Mouse (Mus musculus) fibroblast of lung, adult 2 months (primary cell): ENCODE results near the gene Trip4.

Experiments
- DNase-seq: peaks from one replicate; pipeline ENCODE4 v3.0.0-alpha.2; 2011; ENCODE audit warnings: low read depth

The Trip4 gene

DNA sequence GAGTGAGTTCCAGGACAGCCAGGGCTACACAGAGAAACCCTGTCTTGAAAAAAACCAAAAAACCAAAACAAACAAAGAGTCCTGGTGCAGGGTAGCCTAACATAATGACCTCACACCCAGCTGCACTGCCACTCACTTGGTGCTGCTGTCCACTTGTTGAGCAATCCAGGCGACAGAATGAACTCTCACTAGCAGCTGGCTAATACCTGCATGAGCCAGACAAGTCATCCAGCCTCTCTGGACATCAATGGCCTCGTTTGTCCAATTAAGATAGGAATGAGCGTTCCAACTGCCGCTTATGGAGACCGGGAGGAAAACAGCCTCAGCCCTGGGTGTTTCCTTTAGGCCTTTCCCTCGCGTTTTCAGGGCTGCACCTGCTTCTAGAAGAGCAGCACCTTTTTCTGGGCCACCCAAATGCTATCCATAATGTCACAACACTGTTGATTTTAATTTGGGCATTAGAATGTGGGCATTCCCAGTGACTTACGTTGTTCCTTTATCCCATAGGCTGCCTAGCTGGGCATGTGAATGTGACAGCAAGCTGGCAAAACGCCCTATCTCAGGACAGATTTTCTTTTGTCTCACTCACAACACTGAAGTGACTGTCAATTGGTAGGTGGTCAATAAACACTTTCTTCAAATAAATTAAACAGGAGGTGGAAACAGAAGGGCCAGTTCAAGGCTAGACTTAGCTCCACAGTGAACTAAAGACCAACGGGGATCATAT lies 73.8 kb downstream of the Trip4 start:
- no peak for DNase-seq

- no peak for DNase-seq
Measured at GRCm38 (mm10) chr9:65833640-65834039, 75.0 kb downstream of the Trip4 start.

DNA sequence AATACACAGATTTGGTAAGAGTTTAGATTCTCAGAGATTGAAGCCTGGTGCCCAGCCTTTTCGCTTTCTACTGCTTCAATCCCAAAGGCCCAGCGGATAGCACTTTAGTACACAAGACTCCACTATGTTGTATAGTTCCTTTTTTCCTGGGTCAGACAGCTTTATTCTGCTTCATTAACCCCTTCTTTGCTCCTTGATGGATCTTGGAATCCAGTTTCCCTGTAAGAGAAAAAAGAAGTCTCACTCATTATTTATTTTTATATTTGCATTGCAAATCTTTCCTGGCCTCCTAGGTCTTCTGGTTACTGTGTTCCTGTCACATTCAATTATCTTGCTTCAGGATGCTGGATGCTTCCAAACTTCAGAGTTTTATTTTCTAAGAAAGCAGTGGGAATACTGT lies 75.4 kb downstream of the Trip4 start:
- DNase-seq, result no peak

- DNase-seq, result no peak
Measured at GRCm38 (mm10) chr9:65832041-65832440, 76.6 kb downstream of the Trip4 start.

DNA sequence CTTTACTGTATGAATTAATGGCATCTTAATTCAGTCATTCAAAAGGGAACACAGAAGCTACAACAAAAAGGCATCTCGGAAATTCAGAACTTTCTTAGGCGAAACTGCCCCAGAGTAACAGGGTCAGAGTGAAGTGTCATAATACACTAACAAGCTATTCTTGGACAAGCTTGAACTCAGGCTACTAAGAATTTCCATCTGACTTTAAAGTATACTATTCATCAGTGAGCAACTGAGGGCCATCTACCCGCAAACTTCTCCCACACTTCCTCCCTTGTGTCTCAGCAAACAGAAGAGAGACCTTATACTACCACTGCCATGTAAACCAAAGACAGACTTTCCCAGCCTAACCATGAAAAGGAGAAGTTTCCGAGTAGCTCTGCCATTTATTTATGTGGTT lies 77.4 kb downstream of the Trip4 start:
- no peak for DNase-seq

DNA sequence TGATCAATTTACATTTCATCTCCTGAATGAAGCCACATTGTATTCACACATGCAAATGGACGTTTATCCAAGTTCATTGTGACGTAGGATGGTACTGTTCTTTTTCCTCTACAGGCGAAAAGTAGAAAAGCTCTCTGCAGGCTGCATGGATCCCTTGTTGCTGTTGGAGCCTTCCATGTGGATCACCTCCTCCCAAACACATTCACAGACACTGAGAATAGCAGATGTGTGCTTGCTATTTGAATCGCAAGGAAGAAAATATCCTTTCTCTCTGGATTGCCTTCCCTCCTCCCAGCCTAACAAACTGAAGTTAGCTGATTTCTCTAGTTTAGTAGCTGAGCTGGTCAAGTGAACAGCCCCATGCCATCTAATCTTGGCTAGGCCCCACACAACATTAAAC lies 78.3 kb downstream of the Trip4 start:
- DNase-seq, result no peak

GRCm38 (mm10) chr9:65829410-65829809 lies 79.2 kb downstream of the Trip4 start:
- DNase-seq, result no peak

GRCm38 (mm10) chr9:65828511-65828910 lies 80.1 kb downstream of the Trip4 start:
- no peak for DNase-seq

- no peak for DNase-seq
Measured at GRCm38 (mm10) chr9:65828016-65828403, 80.6 kb downstream of the Trip4 start.

GRCm38 (mm10) chr9:65827344-65828015 lies 81.1 kb downstream of the Trip4 start, which contains the start of gene Zfp609:
Gene Zfp609, minus strand, starts transcription at chr9:65827564.
- no peak for DNase-seq

DNA sequence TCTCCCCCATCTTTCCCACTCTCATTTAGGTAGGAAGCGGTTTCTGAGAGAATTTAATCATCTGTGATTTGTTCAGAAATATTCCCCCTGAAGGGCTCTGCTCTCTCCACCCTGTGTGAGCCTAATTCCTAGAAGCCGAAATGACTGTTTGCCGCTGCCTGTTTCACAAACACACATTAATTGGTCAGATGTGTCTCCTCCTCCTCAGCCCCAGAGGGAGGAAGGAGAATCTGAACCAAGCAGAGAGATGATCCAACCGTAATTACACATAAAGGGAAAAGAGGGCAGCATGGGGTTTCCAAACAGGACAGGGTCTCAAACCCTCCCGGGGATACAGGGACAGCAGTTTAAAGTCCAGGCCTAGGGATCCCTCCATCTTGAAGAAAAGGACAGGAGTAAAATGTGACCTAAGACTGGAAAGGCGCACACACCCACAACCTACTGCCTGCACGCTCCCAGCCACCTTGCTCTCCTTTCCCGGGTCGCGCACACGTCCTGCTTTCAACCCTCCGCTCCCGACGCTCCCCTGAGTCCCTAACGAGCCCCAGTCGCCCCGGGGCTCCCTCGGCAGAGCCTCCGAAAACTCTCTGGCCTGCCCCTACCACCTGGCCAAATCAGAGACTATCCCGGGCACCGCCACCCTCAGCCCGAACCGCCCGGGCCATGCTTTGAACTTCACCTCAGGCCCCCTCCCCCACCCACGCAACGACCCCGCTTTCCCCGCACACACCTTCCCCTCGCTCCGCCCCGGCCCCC lies 81.8 kb downstream of the Trip4 start:
- no peak for DNase-seq

GRCm38 (mm10) chr9:65826226-65826587 lies 82.4 kb downstream of the Trip4 start:
- DNase-seq, result no peak

DNA sequence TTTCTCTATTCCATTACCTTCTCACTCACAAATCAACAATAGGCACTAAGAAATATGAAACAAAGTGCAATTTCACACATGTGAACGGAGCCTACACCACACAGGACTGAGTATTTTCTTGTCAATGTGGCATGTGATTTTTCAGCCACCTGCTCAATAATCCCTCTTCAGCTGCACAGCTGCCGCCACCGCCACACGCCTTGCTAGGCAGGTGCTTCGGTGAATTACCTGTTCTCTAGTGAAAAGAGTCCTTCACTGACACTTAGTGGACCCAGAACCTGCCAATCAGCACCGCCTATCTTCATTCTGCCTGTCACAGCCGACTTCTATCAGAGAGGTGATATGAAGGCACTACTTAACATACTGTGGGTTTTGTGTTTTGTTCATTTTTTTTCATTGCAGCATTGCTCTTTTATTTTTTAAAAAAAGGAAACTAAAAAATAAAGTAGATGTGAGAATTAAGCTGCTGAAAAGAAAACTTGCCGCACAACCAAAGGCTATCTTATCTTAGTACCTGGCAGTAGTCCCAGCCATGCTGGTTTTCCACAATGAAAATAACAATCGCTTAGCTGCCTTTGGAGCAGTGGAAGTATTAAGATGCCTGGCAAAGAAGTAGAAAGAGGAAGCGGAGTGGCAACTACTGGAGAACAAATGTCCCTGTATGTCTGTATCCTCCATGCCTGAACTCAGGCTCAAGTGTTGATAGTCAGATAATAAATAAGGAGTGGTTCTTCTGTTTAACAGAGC lies 84.7 kb downstream of the Trip4 start:
- DNase-seq, result no peak

GRCm38 (mm10) chr9:65822011-65822410 lies 86.6 kb downstream of the Trip4 start:
- no peak for DNase-seq

DNA sequence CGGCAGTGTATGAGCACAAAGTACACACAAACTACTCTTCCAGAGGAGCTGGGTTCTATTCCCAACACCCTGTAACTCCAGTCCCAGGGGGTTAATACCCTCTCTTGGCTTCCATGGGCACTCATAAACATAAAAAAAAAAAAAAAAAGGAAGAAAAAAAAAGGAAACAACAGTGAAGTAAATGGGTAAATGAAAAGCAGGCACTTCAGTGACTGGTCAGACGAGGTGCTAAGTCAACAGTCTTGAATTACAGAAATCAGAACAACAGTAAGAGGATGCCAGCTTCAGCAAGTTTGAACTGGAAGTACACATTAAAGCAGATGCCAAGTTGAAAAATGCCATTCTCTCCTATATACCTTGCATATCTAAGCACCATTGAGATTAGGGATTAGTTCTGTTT lies 88.3 kb downstream of the Trip4 start:
- DNase-seq, result no peak

DNA sequence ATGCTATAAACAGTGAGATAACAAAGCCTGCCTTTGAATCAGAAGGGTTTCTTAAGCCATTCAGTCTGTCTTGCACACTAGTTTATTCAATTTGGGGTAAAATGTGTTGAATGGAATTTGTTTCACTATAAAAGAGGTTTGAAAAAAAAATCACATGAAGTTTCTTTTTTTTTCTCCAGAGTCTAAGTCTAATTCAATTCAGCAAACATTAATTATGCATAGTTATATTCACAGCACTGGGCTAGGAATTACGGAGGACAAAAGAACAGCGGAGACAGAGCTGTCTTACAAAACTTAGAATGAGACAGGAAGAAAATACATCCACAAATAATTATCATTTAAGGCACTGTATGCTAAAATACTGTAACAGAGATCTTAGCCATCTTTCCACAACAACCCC lies 90.2 kb downstream of the Trip4 start:
- DNase-seq, result no peak

DNA sequence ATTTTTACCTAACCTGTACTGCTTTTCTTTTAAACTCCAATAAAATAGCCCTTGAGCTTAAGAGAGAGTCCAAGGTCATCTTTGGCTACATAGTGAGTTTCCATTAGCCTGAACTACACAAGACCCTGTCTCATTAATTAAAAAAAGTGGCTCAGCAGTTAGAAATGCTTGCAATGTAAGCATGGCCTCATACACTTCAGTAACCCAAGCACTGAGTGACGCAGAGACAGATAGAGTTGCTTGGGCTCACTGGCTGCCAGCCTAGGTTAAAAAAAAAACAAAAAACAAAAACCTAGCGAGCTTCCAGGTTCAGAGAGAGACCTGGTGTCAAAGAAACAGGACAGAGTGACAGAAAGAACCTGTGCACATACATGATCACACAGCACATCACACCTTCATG lies 95.8 kb downstream of the Trip4 start:
- no peak for DNase-seq

DNA sequence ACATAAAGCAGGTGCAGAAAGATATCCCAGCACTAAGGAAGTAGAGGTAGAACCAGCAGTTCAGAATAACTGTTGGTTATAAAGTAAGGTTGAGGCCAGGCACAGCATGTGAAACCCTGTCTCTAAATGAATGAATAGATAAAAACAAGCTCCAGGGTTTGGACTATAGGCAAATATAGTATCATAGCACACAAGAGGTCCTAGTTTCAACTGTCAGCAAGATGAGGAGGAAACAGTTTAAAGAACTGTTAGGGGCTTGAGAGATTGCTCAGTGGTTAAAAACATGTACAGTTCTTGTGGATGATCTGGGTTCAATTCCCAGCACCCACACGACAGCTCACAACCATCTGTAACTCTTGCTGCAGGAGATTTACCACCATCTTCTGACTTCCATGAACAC lies 96.8 kb downstream of the Trip4 start:
- no peak for DNase-seq

DNA sequence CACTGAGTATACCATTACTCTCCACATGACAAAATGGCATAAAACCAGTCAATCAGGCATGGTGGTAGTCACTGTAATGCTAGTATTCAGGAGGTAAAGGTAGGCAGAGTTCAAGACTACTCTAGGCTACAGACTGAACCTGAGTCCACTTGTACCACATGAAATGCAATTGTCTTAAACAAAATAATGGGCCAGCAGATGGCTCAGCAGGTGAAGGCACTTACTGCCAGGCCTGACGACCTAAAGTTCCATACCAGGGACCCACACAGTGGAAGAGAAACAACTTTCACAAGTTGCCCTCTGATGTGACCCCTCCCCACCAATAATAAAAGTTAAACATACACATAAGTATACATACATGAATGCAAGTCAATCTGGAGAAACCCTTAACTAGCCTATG lies 100.8 kb downstream of the Trip4 start:
- no peak for DNase-seq

- DNase-seq, result no peak
Measured at GRCm38 (mm10) chr9:65807251-65807650, 101.3 kb downstream of the Trip4 start.

DNA sequence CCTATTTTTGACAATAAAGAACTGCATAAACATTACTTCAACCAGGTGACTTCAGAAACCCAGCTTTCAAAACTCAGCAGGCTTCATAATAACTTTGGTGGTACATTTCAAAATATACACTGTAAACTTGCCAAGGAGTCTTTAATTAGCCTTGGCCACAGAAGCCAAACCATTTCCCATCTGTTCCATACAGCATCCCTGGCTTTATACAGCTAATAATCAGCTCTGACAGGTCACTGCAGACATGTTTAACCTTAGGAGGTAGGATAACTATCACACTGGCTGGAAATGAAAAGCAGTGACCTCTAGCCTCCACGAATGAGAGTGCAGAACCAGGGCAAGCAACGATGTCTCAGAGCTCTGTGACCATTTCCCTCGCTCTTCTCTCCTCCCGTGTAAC lies 108.8 kb downstream of the Trip4 start:
- no peak for DNase-seq

DNA sequence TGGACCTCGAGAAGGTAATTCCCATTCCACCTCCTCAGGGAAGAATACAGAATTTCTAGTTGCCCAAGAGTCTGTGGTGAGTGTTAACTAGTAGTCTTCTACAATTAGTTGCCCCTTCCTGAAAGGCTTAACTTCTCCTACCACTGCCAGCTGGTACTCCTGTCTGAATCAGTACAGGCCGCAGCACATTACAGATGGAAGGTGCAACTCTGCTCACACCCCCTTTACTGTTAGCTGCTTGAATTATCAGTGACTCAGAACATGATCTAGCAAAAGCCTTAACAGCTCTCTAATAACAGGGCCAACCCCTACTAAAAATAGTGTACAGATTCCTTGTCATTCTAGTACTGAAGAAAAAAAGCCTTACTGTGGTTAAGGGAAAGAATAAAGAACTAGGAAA lies 112.9 kb downstream of the Trip4 start:
- no peak for DNase-seq

GRCm38 (mm10) chr9:65794313-65794712 lies 114.3 kb downstream of the Trip4 start:
- no peak for DNase-seq
